In genomic region chr8:120566681-120567080, GRCm38 (mm10) we compare ENCODE assay signal across 19 mouse cellular contexts. TPM values are rescaled to one million over a fixed set of nuclear protein-coding genes. Genes with fewer than 3 reads are reported as not detected.
DNase-seq lines count a peak whose midpoint lies in the region; ATAC-seq and TF ChIP-seq lines count a peak whose summit lies in the region.
"Had no signal": no experiment of that assay in that cellular context is flagged by ENCODE, and none has a peak within 500 bp of the region (broad histone marks: within the 10 kb centered on the region; RNA-seq: fewer than 3 reads in every experiment).

No protein-coding gene starts in this region.

- H3K9ac ChIP-seq in forebrain, embryonic 14.5 days (ENCODE audit: low read length): peak overlapping the region; percentile 17; the same call in 1 of the 2 replicates
- H3K9ac ChIP-seq: liver, embryonic 13.5 days; lung, embryonic 15.5 days had no signal

- ATAC-seq in forebrain, embryonic 14.5 days: no peak
- ATAC-seq: inflammation-experienced regulatory T-cells, adult 6 months; midbrain, embryonic 16.5 days had no signal

- peak; percentile 67 to 73 for DNase-seq in cerebellum, adult 18-20 months
- no peak for DNase-seq in cerebellum, postnatal 4 days (ENCODE audit: low spot score in 2 of 2)
- no peak for DNase-seq in layer of hippocampus, adult 2 months (ENCODE audit: low spot score in 2 of 2)
- DNase-seq in layer of hippocampus, postnatal 14 days (ENCODE audit: low spot score in 2 of 2): no peak
- peak; percentile 86 for DNase-seq in brain, adult 2 months (ENCODE audit: low read depth, low spot score)
- peak; percentile 72 for DNase-seq in forebrain, embryonic 14.5 days (ENCODE audit: low spot score)
- DNase-seq in right cerebral cortex, postnatal 25 days: no peak
- DNase-seq in spleen, postnatal 36 days (ENCODE audit: low spot score in 2 of 2): no peak
- DNase-seq: adrenal gland, postnatal 25 days; gastrocnemius, postnatal 10 days; heart, postnatal 10 days; kidney, adult 9 months; kidney, postnatal 4 days; layer of hippocampus, postnatal 36 days; liver, embryonic 13.5 days had no signal

- no peaks in the 10 kb centered on the region for H3K9me3 ChIP-seq in forebrain, embryonic 14.5 days (replicated peaks; ENCODE audit: control insufficient read depth, low read length)
- H3K9me3 ChIP-seq: liver, embryonic 13.5 days; lung, embryonic 15.5 days had no signal

- H3K4me2 ChIP-seq in forebrain, embryonic 14.5 days (ENCODE audit: low read length): no peak overlapping the region
- H3K4me2 ChIP-seq: liver, embryonic 13.5 days; lung, embryonic 15.5 days had no signal

- WGBS in forebrain, embryonic 14.5 days: 60% methylated on average over 8 of the region's 8 CpGs

- H3K4me1 ChIP-seq in forebrain, embryonic 14.5 days (ENCODE audit: control insufficient read depth, insufficient read depth, low read length): peaks cover 51% of the 10 kb centered on the region

- H3K36me3 ChIP-seq in forebrain, embryonic 14.5 days (ENCODE audit: control insufficient read depth, insufficient read depth, low read length): peaks cover 66% of the 10 kb centered on the region

- no peak for TF ChIP-seq CTCF in layer of hippocampus, adult 2 months (conservative IDR thresholded peaks at IDR 0.05)

- no peaks in the 10 kb centered on the region for H3K27me3 ChIP-seq in forebrain, embryonic 14.5 days (replicated peaks; ENCODE audit: control insufficient read depth, insufficient read depth, low read length)
- H3K27me3 ChIP-seq: CH12.LX; liver, embryonic 13.5 days; lung, embryonic 15.5 days had no signal

- peak overlapping the region; percentile 97 for H3K27ac ChIP-seq in layer of hippocampus, adult 2 months
- H3K27ac ChIP-seq in forebrain, embryonic 14.5 days (ENCODE audit: low read depth, low read length): peak overlapping the region; percentile 58; the same call in 1 of the 2 replicates
- H3K27ac ChIP-seq: liver, embryonic 13.5 days; lung, embryonic 15.5 days had no signal

- H3K4me3 ChIP-seq in layer of hippocampus, adult 2 months: no peak overlapping the region
- H3K4me3 ChIP-seq in forebrain, embryonic 14.5 days (ENCODE audit: low read depth, low read length): no peak overlapping the region
- H3K4me3 ChIP-seq: liver, embryonic 13.5 days; lung, embryonic 15.5 days had no signal

RNA-seq across cellular contexts. Expression of gene Gins2, which starts 22.4 kb away (rescaled TPM):
- total RNA-seq in layer of hippocampus, adult 2 months (2021): 1 to 10 TPM; 5.2 to 6.2 TPM
- 1 to 10 TPM; 2.0 to 3.4 TPM for total RNA-seq in layer of hippocampus, postnatal 14 days (2021)
- polyA plus RNA-seq in forebrain, embryonic 14.5 days (2014; fragmentation: Nextera tagmentation; extraction: Ambion mirVana): 33.4 and 44.1 TPM in 2 replicates

Comparison
In these comparisons a context has a peak if more than half of its experiments do, and no peak if none do; other contexts are left out.
1. DNase-seq: peak in cerebellum, adult 18-20 months (2 of 2), brain, adult 2 months (single experiment) and forebrain, embryonic 14.5 days (single experiment); none in cerebellum, postnatal 4 days (0 of 2), layer of hippocampus, adult 2 months (0 of 2), layer of hippocampus, postnatal 14 days (0 of 2), right cerebral cortex, postnatal 25 days (single experiment) and spleen, postnatal 36 days (0 of 2).